Mouse (Mus musculus) urinary bladder, postnatal 25 days (tissue): ENCODE data around the gene Gm42421.
A peak's percentile ranks its signal among the peaks of the same experiment; 100 is the strongest.

Experiments used
- DNase-seq: peaks from one replicate; pipeline ENCODE4 v3.0.0; 2022; ENCODE audit warnings: low spot score

Gm42421 gene

DNA sequence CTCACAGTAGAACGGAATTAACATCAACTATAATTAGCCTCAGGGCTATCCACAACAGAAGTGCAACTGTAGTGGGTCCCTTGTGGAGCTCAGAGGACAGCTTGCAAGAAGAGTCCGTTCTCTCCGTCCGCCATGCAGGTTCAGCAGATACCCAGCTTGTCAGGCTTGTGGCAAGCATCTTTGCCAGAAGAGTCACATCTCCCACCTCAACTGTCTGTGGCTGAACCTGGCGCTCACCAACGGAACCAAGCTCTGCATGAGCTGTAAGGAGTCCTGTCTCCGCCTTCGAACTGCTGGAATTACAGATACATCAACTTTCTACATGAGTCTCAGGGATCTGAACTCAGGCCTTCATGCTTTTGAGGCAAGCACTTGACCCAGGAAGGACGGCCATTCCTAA lies 8.2 kb downstream of the Gm42421 start:
- no peak for DNase-seq

DNA sequence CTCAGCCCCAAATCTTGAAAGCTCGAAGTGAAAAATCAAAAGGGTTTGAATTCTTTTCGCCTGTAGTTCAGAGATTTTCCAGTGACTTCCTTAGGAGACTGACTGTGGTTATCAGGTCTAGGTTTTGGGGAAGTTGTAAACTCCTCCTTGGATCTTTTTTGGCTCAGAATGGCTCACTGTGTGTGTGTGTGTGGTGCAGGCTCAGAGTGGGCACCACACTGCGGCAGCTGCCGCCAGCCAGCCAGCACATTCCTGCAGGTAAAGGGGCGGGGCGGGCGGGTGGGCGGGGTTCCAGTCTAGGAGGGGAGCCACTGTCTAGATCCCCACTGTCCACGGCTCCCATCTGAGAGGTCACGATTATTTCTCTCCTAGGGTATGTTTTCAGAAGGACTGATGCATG lies 13.6 kb downstream of the Gm42421 start:
- DNase-seq: no peak

- no peak for DNase-seq
Observed at GRCm38 (mm10) chr5:143943231-143944125, 15.5 kb downstream of the Gm42421 start.

DNA sequence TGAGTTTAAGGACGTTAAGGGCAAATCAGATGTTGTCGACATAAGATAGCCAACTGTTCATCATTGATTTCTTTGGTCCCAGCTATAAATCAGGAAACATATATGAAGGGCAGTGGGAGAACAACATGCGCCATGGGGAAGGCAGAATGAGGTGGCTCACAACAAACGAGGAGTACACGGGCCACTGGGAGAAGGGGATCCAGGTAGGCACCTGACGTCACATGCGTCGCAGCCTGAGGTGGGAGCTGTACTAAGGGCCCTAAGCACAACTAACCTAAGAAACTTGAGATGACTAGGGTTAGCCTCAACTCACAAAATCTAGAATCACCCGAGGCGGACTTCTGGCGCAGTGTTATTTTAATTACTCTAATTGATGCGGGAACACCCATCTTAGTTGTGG lies 20.4 kb downstream of the Gm42421 start:
- DNase-seq: no peak

DNA sequence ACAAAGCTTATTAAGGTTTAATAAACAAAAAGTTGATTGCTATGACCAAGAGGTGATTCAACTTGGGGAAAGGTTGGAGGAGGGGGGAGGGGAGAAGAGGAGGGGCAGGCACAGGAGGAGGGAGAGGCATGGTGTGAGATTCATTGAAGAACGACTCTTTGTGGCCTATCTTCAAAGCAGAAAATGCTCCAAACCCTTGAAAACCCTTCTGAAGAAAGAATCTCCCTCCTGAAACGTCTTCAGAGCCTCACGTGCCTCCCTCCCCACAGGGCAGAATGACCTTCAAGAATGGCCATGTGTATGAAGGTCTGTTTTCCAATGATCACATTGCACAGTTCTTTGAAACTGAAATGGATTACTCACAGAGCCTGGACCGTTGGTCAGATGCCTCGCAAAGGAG lies 22.0 kb downstream of the Gm42421 start:
- no peak for DNase-seq

GRCm38 (mm10) chr5:143957101-143957500 lies 29.1 kb downstream of the Gm42421 start:
- no peak for DNase-seq

- no peak for DNase-seq
Observed at GRCm38 (mm10) chr5:143959551-143959950, 31.6 kb downstream of the Gm42421 start.

- no peak for DNase-seq
Observed at GRCm38 (mm10) chr5:143961176-143961575, 33.2 kb downstream of the Gm42421 start.

GRCm38 (mm10) chr5:143965586-143966345 lies 37.8 kb downstream of the Gm42421 start:
- DNase-seq: no peak

- DNase-seq: no peak
Observed at GRCm38 (mm10) chr5:143966671-143967070, 38.7 kb downstream of the Gm42421 start.

GRCm38 (mm10) chr5:143972628-143973027 lies 44.7 kb downstream of the Gm42421 start:
- no peak for DNase-seq

- peak; percentile 50 for DNase-seq
Observed at GRCm38 (mm10) chr5:143974931-143975630, 47.1 kb downstream of the Gm42421 start.

DNA sequence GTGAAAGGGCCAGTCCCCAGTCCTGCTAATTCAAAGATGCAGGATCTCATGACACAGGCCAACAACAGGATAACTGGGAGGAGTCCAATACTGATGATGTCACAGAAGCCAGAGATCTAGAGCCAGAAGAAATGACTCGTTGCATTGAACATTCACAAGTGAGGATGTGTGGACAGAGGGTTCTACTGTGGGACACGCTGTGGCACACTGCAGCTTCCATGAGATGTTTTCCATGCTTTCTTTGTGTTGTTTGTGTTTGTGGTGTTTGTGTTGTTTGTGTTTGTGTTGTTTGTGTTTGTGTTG lies 47.6 kb downstream of the Gm42421 start:
- DNase-seq: no peak

DNA sequence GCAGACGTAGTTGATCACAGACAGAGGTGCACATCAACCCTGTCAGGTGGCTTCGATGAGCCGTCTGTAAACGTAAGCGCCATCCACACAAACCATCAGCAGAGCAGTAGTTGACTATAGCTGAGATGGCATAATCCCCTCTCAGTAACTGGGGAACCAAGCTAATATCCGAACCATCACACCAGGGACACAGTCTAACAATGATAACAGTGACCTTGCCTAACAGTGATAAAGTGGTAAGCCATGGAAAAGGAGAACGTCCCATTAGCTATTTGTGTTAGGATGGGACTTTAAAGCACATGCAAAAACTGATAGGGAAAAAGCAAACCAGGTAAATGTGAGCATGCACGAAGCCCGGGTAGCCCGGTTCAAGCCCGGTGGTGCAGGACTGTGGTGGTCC lies 48.3 kb downstream of the Gm42421 start:
- no peak for DNase-seq

GRCm38 (mm10) chr5:143976726-143977431 lies 48.9 kb downstream of the Gm42421 start:
- no peak for DNase-seq

GRCm38 (mm10) chr5:143980858-143981257 lies 52.9 kb downstream of the Gm42421 start:
- no peak for DNase-seq

DNA sequence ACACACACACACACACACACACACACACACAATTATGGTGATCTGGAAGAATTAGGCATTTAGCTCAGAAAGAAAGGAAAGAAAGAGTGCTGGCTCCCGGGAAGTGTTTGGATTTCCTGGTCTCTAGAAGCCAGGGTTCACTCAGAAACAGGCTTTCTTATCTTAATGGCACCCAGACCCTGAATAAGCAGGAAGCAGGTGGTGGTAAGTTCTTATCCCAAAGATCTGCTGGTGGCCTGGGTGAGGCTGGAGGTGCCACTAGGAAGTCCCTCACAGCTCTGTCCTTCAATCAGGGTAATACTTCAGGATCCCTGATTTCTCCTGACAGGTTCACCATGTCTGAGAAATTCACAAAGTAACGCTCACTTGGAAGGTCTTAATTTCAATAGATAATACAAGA lies 54.4 kb downstream of the Gm42421 start:
- DNase-seq: no peak

GRCm38 (mm10) chr5:143985381-143985780 lies 57.4 kb downstream of the Gm42421 start:
- DNase-seq: no peak
